Mouse (Mus musculus): ENCODE data around the gene Dlx4. TPM values are rescaled to one million over a fixed set of nuclear protein-coding genes. Genes with fewer than 3 reads are reported as not detected.

Dlx4 gene
- polyA plus RNA-seq, 1 experiment, result 2.1 TPM

DNA sequence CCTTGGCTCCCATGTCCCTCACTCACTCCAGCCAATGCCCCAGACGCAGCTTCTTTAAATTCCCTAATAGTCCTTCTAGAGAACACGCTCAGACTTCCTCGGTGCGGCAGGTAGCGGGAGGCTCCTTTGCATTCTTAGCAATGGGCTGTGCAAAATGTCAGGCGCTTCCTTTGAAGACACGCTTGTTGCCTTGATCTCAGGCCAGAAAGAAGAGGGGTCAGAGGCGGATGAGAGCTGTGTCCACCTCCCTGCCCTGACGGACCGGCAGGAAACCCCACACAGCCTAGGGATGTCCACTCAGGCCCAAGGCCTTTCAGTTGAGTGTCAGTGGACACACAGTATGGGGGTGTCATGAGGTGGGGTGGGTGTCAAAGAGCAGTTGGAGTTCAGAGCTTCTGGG lies 50.5 kb downstream of the Dlx4 start:
- H3K27me3 ChIP-seq (ENCODE audit: control insufficient read depth, insufficient read depth, low read length), result no peaks in the 10 kb centered on the region
- no peak for TF ChIP-seq POLR2A (IDR thresholded peaks at IDR 0.05; ENCODE audit: control insufficient read depth, low read depth, low read length)
- no peak overlapping the region for H3K4me3 ChIP-seq (ENCODE audit: control insufficient read depth, low read depth, low read length)
- H3K27ac ChIP-seq (ENCODE audit: control insufficient read depth, insufficient read depth, low read depth, low read length), result no peak overlapping the region
- no peaks in the 10 kb centered on the region; the same call in 1 of the 2 replicates for H3K4me1 ChIP-seq (ENCODE audit: control insufficient read depth, insufficient read depth, low read length)
- no peaks in the 10 kb centered on the region for H3K36me3 ChIP-seq (ENCODE audit: control insufficient read depth, insufficient read depth, low read length)

DNA sequence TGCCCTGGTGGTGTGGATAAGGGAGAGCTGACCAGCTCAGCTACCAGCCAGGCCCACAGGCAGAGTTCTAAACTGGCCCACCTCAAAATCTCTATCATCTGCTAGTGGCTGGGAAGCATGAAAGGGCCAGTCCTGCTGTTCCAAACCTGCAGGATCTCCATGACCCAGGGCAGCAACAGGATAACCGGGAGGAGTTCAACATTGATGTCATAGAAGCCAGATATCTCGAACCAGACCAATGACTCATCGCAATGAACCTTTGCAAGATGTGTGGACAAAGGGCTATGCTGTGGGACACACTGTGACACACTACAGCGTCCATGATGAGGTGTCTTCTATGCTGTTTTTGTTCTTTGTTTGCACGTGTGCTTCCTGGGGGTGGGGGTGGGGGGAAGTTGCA lies 53.0 kb downstream of the Dlx4 start:
- no peaks in the 10 kb centered on the region for H3K27me3 ChIP-seq (ENCODE audit: control insufficient read depth, insufficient read depth, low read length)
- no peak overlapping the region for H3K27ac ChIP-seq (ENCODE audit: control insufficient read depth, insufficient read depth, low read depth, low read length)
- no peak for TF ChIP-seq CTCF (IDR thresholded peaks at IDR 0.05; ENCODE audit: control insufficient read depth, insufficient read depth, insufficient replicate concordance, low read depth, low read length)
- TF ChIP-seq POLR2A (IDR thresholded peaks at IDR 0.05; ENCODE audit: control insufficient read depth, low read depth, low read length), result no peak
- no peaks in the 10 kb centered on the region for H3K36me3 ChIP-seq (ENCODE audit: control insufficient read depth, insufficient read depth, low read length)
- H3K4me3 ChIP-seq (ENCODE audit: control insufficient read depth, low read depth, low read length), result no peak overlapping the region
- no peaks in the 10 kb centered on the region; the same call in 1 of the 2 replicates for H3K4me1 ChIP-seq (ENCODE audit: control insufficient read depth, insufficient read depth, low read length)

Other genes with a start within 250 kb of the Dlx4 start
- gene Col1a1, start 210.0 kb downstream of the Dlx4 start, polyA plus RNA-seq (2012; rRNA removed), result 14.3 and 18.0 TPM in 2 replicates
- 1,028 and 1,102 TPM in 2 replicates for gene Hils1, start 178.7 kb downstream of the Dlx4 start, polyA plus RNA-seq (2012; rRNA removed)
- gene Sgca, start 169.9 kb downstream of the Dlx4 start, polyA plus RNA-seq (2012; rRNA removed), result 27.5 and 33.7 TPM in 2 replicates
- gene Ppp1r9b, start 155.2 kb downstream of the Dlx4 start, polyA plus RNA-seq (2012; rRNA removed), result 14.6 and 15.0 TPM in 2 replicates
- gene Samd14, start 136.4 kb downstream of the Dlx4 start, polyA plus RNA-seq (2012; rRNA removed), result 0.67 and 0.75 TPM in 2 replicates
- gene Pdk2, start 104.9 kb downstream of the Dlx4 start, polyA plus RNA-seq (2012; rRNA removed), result 220 and 229 TPM in 2 replicates
- gene Itga3, start 69.5 kb downstream of the Dlx4 start, polyA plus RNA-seq (2012; rRNA removed), result 1.5 and 2.2 TPM in 2 replicates
- gene Dlx3, start 26.1 kb downstream of the Dlx4 start, polyA plus RNA-seq (2012; rRNA removed), result 0.04 TPM in 2 replicates
- gene Tac4, start 115.3 kb upstream of the Dlx4 start, polyA plus RNA-seq (2012; rRNA removed), result not detected in 2 replicates
- 89.5 and 93.1 TPM in 2 replicates for gene Kat7, start 164.0 kb upstream of the Dlx4 start, polyA plus RNA-seq (2012; rRNA removed)
- gene Fam117a, start 190.8 kb upstream of the Dlx4 start, polyA plus RNA-seq (2012; rRNA removed), result 16.7 TPM in 2 replicates
- gene Slc35b1, start 238.4 kb upstream of the Dlx4 start, polyA plus RNA-seq (2012; rRNA removed), result 45.4 and 48.5 TPM in 2 replicates

All from testis, adult 2 months (tissue).